Mouse (Mus musculus) neural tube, embryonic 13.5 days (tissue): Measurements from ENCODE around the gene 2410002F23Rik. TPM values are rescaled to one million over a fixed set of nuclear protein-coding genes. Genes with fewer than 3 reads are reported as not detected.

Source experiments
- ATAC-seq: fragments of 200-750 bp; cut with Nextera tagmentation; 2 replicates; pipeline ENCODE4 v1.8.0; 2017; ENCODE audit warnings: low read depth, mild to moderate bottlenecking, moderate TSS enrichment, moderate library complexity
- H3K27ac ChIP-seq: fragments of 300-500 bp; sonication (generic); replicated peaks from 2 replicates; pipeline ENCODE4 v1.5.1; 2015; ENCODE audit warnings: moderate library complexity, mild to moderate bottlenecking, inconsistent platforms
- H3K27me3 ChIP-seq: fragments of 300-500 bp; sonication (generic); 2 replicates; pipeline ENCODE4 v1.6.1; 2015; ENCODE audit warnings: mild to moderate bottlenecking, inconsistent platforms
- H3K36me3 ChIP-seq: fragments of 300-500 bp; sonication (generic); 2 replicates; pipeline ENCODE4 v1.6.1; 2015; ENCODE audit warnings: mild to moderate bottlenecking, inconsistent platforms
- H3K4me1 ChIP-seq: fragments of 300-500 bp; sonication (generic); replicated peaks from 2 replicates; pipeline ENCODE4 v1.6.1; 2015; ENCODE audit warnings: inconsistent platforms
- H3K4me2 ChIP-seq: fragments of 300-500 bp; sonication (generic); 2 replicates; pipeline ENCODE4 v1.6.1; 2015; ENCODE audit warnings: inconsistent platforms, mild to moderate bottlenecking, moderate library complexity
- H3K4me3 ChIP-seq: fragments of 300-500 bp; sonication (generic); 2 replicates; pipeline ENCODE4 v1.5.1; 2015; ENCODE audit warnings: mild to moderate bottlenecking, inconsistent platforms
- H3K9ac ChIP-seq: fragments of 300-500 bp; sonication (generic); 2 replicates; pipeline ENCODE4 v1.6.1; 2015; ENCODE audit warnings: moderate library complexity, mild to moderate bottlenecking, inconsistent platforms
- H3K9me3 ChIP-seq: fragments of 300-500 bp; sonication (generic); 2 replicates; pipeline ENCODE4 v1.6.1; 2016; ENCODE audit warnings: inconsistent platforms
- WGBS: fragments of 180-500 bp; shearing (Covaris S2); methylation state at CpG from one replicate; pipeline ENCODE4 v1.1.7; 2015; 5-methylcytosine and 5-hydroxymethylcytosine counted together
- polyA plus RNA-seq: library from polyadenylated mRNA; unstranded; fragments of >200 nt; fragmentation: Nextera tagmentation; extraction: Ambion mirVana; gene quantifications from 2 replicates; pipeline ENCODE4 v1.2.1, GENCODE M21; 2015

The 2410002F23Rik gene
- polyA plus RNA-seq, 1 experiment from 2014 or later, result 187 TPM

DNA sequence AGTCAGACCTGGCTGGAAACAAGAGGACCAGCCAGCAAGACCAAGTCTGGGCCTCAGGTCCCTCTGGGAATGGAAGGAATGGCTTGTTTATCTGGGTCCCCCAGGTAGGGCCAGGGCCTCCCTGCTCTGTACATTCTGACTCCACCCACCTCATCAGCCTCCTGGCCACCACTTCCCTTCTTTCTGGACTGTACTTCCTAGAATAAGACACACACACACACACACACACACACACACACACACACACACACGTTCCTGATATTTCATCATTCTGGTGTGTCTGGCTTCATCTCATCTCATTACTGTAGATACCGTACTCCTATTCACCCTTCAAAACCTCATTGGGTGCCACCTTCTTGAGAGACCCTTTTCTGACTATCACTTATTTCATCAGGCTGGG, 22.9 kb downstream of the 2410002F23Rik start:
- no peak overlapping the region for H3K9ac ChIP-seq
- H3K27ac ChIP-seq, result no peak overlapping the region
- no peak for ATAC-seq
- H3K4me1 ChIP-seq, result no peaks in the 10 kb centered on the region
- H3K4me2 ChIP-seq, result no peak overlapping the region
- H3K27me3 ChIP-seq, result peaks cover 52% of the 10 kb centered on the region
- 89% methylated on average over 2 of the region's 2 CpGs for WGBS
- no peaks in the 10 kb centered on the region for H3K9me3 ChIP-seq
- H3K36me3 ChIP-seq, result no peaks in the 10 kb centered on the region
- no peak overlapping the region for H3K4me3 ChIP-seq

GRCm38 (mm10) chr7:44271309-44271708, 24.8 kb downstream of the 2410002F23Rik start:
- Histone ChIP-seq H3K27me3 (peaks cover 39% of the 10 kb centered on the region), H3K36me3 (no peaks in the 10 kb centered on the region), H3K4me2 (no peak overlapping the region), H3K9me3 (no peaks in the 10 kb centered on the region), H3K4me3 (no peak overlapping the region), H3K9ac (no peak overlapping the region), H3K27ac (no peak overlapping the region), H3K4me1 (no peaks in the 10 kb centered on the region)
- ATAC-seq, result peak; percentile 55; the same call in 1 of the 2 replicates
- WGBS, result 80% methylated on average over 2 of the region's 2 CpGs

- Histone ChIP-seq H3K4me3 (no peak overlapping the region), H3K27ac (no peak overlapping the region), H3K9ac (no peak overlapping the region), H3K4me2 (no peak overlapping the region), H3K4me1 (no peaks in the 10 kb centered on the region), H3K27me3 (peaks cover 31% of the 10 kb centered on the region), H3K9me3 (no peaks in the 10 kb centered on the region), H3K36me3 (no peaks in the 10 kb centered on the region)
- WGBS, result 88% methylated on average over 7 of the region's 7 CpGs
- ATAC-seq, result no peak
These were observed 26.0 kb downstream of the 2410002F23Rik start for GRCm38 (mm10) chr7:44272546-44272945.

DNA sequence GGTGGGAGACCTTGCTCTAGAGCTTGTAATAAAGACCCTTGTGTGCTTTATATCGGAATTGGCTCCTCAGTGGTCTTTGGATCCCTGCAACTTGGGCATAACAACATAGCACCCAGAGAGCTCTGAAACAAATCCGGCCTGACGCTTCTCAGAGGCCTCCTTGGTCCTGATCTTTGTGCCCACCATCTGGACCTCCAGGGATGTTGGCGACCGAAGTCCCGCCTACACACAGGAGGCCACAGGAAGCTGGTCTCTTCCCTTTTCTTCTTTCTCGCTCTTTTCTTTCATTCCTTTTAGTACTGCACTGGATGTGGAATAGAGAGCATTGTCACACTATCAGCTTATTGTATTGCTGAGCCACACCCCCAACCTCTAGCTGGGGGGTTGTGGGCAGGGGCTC, 26.9 kb downstream of the 2410002F23Rik start:
- Histone ChIP-seq H3K27me3 (peaks cover 27% of the 10 kb centered on the region), H3K4me1 (no peaks in the 10 kb centered on the region), H3K4me2 (no peak overlapping the region), H3K27ac (no peak overlapping the region), H3K9ac (no peak overlapping the region), H3K4me3 (no peak overlapping the region), H3K36me3 (no peaks in the 10 kb centered on the region), H3K9me3 (no peaks in the 10 kb centered on the region)
- 55% methylated on average over 7 of the region's 7 CpGs for WGBS
- ATAC-seq, result no peak

GRCm38 (mm10) chr7:44274096-44274495, 27.6 kb downstream of the 2410002F23Rik start:
- Histone ChIP-seq H3K9ac (no peak overlapping the region), H3K4me2 (no peak overlapping the region), H3K27me3 (peaks cover 27% of the 10 kb centered on the region), H3K4me1 (no peaks in the 10 kb centered on the region), H3K27ac (no peak overlapping the region), H3K36me3 (no peaks in the 10 kb centered on the region), H3K9me3 (no peaks in the 10 kb centered on the region), H3K4me3 (no peak overlapping the region)
- WGBS, result 40% methylated on average over 11 of the region's 11 CpGs
- no peak for ATAC-seq

DNA sequence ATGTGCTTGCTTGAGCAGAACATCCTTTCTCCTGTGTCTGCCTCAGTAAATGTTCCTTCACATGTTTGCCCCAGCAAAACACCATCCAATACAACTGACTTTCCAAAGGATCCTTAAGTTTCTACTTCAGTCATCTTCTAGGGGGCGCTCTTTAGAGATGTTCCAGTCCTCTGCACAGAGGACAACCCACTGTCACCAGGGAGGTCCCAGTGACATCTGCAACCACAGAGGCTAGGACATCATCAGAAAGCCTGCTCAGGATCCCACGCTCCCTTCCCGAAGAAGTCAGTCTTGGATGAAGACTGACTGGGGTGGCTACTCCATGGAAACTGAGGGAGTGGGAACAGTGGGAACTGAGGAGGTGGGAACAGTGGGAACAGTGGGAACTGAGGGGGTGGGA, 29.0 kb downstream of the 2410002F23Rik start:
- Histone ChIP-seq H3K27me3 (peaks cover 25% of the 10 kb centered on the region), H3K9me3 (no peaks in the 10 kb centered on the region), H3K4me1 (no peaks in the 10 kb centered on the region), H3K27ac (no peak overlapping the region), H3K36me3 (no peaks in the 10 kb centered on the region), H3K4me3 (no peak overlapping the region), H3K9ac (no peak overlapping the region), H3K4me2 (no peak overlapping the region)
- 79% methylated on average over 3 of the region's 3 CpGs for WGBS
- no peak for ATAC-seq

DNA sequence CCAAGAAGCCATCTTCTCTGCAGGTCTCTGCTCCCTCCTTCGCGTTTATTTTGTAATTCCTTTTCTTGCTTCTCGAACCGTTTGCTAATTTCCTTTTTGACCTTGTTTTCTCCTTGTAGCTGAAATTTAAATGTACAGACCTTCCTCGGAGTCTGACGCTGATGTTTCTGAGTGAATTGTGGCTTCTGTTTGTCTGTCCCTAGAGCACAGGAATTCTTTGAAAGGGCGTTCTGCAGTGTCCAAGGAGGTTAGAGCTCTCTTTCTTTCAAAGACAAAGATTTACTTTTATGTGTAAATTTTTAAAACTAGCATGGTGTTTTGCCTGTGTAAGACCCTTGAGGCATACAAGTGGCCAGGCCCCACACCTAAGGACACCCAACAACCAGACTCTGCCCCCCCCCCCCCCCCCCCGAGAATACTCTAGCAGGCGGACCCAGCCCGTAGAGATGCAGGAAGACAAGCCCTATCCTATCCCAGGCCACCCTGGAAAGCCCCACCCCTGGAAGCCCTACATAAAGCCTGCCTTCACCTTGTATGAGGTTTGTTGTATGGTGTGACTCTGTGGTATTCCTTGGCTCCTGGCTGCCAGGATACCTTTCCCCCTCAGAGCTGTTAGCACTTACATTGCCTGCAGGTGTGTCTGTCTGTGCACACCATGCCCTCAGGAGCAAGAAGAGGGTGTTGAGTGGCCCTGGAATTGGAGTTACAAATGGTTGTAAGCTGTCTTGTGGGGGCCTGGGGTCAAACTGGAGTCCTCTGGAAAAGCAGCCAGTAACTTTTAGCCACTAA, 30.1 kb downstream of the 2410002F23Rik start:
- H3K4me3 ChIP-seq, result no peak overlapping the region
- ATAC-seq, result no peak
- H3K9me3 ChIP-seq, result no peaks in the 10 kb centered on the region
- H3K27ac ChIP-seq, result no peak overlapping the region
- H3K9ac ChIP-seq, result no peak overlapping the region
- H3K4me1 ChIP-seq, result no peaks in the 10 kb centered on the region
- peaks cover 25% of the 10 kb centered on the region for H3K27me3 ChIP-seq
- H3K36me3 ChIP-seq, result no peaks in the 10 kb centered on the region
- WGBS, result 64% methylated on average over 10 of the region's 10 CpGs
- H3K4me2 ChIP-seq, result no peak overlapping the region

DNA sequence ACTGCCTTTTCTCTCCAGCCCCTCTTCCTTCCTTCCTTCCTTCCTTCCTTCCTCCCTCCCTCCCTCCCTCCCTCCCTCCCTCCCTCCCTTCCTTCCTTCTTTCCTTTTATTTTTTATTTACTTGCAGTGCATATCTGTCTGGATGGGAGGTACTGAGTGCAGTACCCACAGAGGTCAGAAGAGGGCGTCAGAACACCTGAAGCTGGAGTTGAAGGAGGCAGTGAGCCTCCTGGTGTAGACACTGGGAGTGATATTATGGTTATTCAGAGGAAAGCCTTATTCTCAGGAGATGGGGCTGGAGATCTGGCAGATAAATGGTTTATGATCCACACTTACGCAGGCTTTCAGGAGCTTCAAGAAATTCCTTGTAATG, 30.7 kb downstream of the 2410002F23Rik start:
- H3K4me2 ChIP-seq, result no peak overlapping the region
- no peak overlapping the region for H3K27ac ChIP-seq
- no peaks in the 10 kb centered on the region for H3K36me3 ChIP-seq
- peaks cover 28% of the 10 kb centered on the region for H3K27me3 ChIP-seq
- no peak overlapping the region for H3K4me3 ChIP-seq
- H3K4me1 ChIP-seq, result no peaks in the 10 kb centered on the region
- no peak for ATAC-seq
- 39% methylated on average over 2 of the region's 2 CpGs for WGBS
- H3K9ac ChIP-seq, result no peak overlapping the region
- no peaks in the 10 kb centered on the region for H3K9me3 ChIP-seq

- Histone ChIP-seq H3K4me1 (no peaks in the 10 kb centered on the region), H3K4me3 (no peak overlapping the region), H3K27me3 (peaks cover 16% of the 10 kb centered on the region; the same call in 1 of the 2 replicates), H3K27ac (no peak overlapping the region), H3K36me3 (no peaks in the 10 kb centered on the region), H3K4me2 (no peak overlapping the region), H3K9ac (no peak overlapping the region), H3K9me3 (no peaks in the 10 kb centered on the region)
- WGBS, result 56% methylated on average over 1 of the region's 1 CpGs
- ATAC-seq, result no peak
These were observed 34.4 kb downstream of the 2410002F23Rik start for GRCm38 (mm10) chr7:44280959-44281358.

DNA sequence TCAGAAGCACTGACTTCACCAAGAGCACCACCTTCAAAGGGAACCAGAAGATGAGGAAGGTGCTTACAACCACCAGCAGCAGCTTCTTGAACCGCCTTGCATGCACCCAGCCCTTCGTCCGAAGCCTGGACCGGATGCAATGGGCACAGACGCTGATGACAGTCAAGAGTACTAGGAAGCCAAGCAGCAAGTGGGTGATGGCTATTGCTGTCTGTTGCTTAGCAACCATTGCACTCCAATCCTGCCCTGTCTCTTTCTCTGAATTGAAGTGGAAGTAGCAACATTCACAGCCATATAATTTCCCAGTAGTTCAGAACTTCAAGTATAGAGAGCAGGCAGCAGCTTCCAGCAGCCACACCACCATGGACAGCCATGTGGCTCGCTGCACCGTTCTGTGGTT, 35.1 kb downstream of the 2410002F23Rik start:
- no peak overlapping the region for H3K4me3 ChIP-seq
- no peak overlapping the region for H3K27ac ChIP-seq
- H3K4me1 ChIP-seq, result no peaks in the 10 kb centered on the region
- no peaks in the 10 kb centered on the region; the same call in 1 of the 2 replicates for H3K9me3 ChIP-seq
- H3K27me3 ChIP-seq, result peaks cover 16% of the 10 kb centered on the region; the same call in 1 of the 2 replicates
- H3K9ac ChIP-seq, result no peak overlapping the region
- no peak for ATAC-seq
- WGBS, result 67% methylated on average over 7 of the region's 7 CpGs
- no peaks in the 10 kb centered on the region for H3K36me3 ChIP-seq
- no peak overlapping the region for H3K4me2 ChIP-seq

DNA sequence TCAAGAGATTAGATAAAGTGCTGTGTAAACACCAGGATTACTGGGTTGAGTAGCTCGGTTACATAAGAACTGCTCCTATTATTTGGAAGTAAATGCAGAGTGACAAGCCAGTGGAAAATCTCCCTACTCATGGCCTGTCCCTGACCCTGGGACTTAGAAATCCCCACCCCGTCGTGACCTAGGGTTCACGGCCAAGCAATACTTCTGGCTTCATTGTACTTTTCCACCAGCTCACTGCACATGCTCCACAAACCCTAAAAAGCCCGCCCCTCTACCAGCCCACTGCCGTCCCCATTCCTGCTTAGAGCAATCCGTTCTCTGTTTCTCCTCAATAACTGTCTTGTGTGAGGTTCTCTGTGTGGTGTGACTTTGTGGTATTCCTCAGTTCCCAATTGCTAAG, 41.2 kb downstream of the 2410002F23Rik start:
- no peak overlapping the region for H3K4me2 ChIP-seq
- no peaks in the 10 kb centered on the region; the same call in 1 of the 2 replicates for H3K9me3 ChIP-seq
- H3K27me3 ChIP-seq, result peaks cover 3% of the 10 kb centered on the region; the same call in 1 of the 2 replicates
- ATAC-seq, result no peak
- WGBS, result 78% methylated on average over 7 of the region's 7 CpGs
- H3K4me1 ChIP-seq, result no peaks in the 10 kb centered on the region
- H3K9ac ChIP-seq, result no peak overlapping the region
- H3K36me3 ChIP-seq, result no peaks in the 10 kb centered on the region
- H3K4me3 ChIP-seq, result no peak overlapping the region
- H3K27ac ChIP-seq, result no peak overlapping the region

GRCm38 (mm10) chr7:44290986-44291385, 44.5 kb downstream of the 2410002F23Rik start:
- H3K9ac ChIP-seq, result no peak overlapping the region
- no peaks in the 10 kb centered on the region for H3K36me3 ChIP-seq
- peaks cover 3% of the 10 kb centered on the region; the same call in 1 of the 2 replicates for H3K27me3 ChIP-seq
- H3K4me1 ChIP-seq, result no peaks in the 10 kb centered on the region
- ATAC-seq, result no peak
- H3K27ac ChIP-seq, result no peak overlapping the region
- no peak overlapping the region for H3K4me3 ChIP-seq
- H3K4me2 ChIP-seq, result no peak overlapping the region
- 82% methylated on average over 4 of the region's 4 CpGs for WGBS
- H3K9me3 ChIP-seq, result no peaks in the 10 kb centered on the region; the same call in 1 of the 2 replicates

DNA sequence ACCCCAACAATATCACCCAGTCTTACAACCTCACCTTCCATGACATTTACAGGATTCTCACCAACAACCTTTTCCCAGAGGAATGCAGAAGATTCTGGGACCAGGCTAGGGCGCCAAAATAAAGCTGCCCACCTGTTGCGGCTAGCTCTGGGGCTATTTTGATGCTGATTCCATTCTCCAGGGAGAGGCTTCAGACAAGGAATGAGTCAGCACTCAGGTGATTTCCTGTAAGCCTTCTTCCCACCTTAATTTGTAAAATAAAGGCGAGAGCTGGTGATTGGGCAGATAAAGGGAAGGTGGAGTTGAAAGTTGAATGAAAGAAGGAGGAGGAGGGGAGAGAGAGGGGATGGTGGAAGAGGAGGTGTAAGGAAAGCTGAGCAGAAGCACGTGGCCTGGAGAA, 44.9 kb downstream of the 2410002F23Rik start:
- H3K4me2 ChIP-seq, result no peak overlapping the region
- WGBS, result 51% methylated on average over 4 of the region's 4 CpGs

More for the DNA sequence above, 44.9 kb downstream of the 2410002F23Rik start:
- ATAC-seq, result no peak
- H3K9ac ChIP-seq, result no peak overlapping the region
- no peaks in the 10 kb centered on the region; the same call in 1 of the 2 replicates for H3K9me3 ChIP-seq
- no peaks in the 10 kb centered on the region for H3K36me3 ChIP-seq
- peaks cover 3% of the 10 kb centered on the region; the same call in 1 of the 2 replicates for H3K27me3 ChIP-seq
- no peak overlapping the region for H3K4me3 ChIP-seq
- no peaks in the 10 kb centered on the region for H3K4me1 ChIP-seq
- H3K27ac ChIP-seq, result no peak overlapping the region
